Mouse (Mus musculus) Muller cell, postnatal 12 days (primary cell): ENCODE data around the gene Hoxb9.

Source experiments
- DNase-seq: peaks from one replicate; pipeline ENCODE4 v3.0.0-alpha.2; 2015; ENCODE audit errors: inconsistent ontology term

Hoxb9 gene

DNA sequence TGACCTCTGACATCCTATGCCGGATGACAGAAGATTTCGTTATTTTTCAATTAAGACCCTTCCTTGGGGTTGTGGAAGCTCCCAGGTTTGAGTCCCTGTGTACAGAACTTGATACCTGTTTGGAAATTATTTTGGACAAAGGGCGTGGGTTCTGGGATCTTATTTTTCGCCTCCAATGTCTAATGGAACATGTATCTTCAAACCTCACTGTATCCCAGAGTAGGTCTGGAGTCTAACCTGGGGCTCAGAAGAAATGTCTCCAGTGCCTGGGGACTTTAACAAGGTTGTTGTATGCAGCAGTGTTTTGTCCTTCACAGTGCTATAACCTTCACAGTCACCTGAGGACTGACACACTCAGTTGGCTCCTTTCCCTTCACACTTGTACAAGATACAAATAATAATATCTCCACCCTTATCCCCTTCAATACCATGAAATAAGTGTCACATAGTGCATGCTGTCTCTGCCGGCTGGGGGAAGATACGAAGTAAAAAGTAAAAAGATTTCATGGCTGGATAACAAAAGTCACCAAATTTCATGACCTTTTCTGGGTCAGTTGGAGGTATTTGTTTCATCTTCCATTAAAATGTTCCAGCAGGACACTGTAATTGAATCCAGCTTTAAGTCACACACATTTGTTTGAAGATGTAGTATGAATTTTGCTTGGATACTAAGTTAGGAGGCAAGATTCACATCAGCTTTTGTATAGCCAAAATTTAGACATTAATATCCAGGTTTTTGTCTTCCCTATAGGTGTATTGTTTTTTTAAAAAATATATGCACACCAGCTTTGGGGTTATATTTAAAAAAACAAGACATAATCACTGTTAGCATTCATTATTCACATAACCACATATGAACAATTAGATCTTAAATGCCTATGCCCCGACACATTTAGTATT is 4.0 kb upstream of the Hoxb9 start:
- DNase-seq: no peak

GRCm38 (mm10) chr11:96268031-96268745 is 3.1 kb upstream of the Hoxb9 start:
- no peak for DNase-seq

DNA sequence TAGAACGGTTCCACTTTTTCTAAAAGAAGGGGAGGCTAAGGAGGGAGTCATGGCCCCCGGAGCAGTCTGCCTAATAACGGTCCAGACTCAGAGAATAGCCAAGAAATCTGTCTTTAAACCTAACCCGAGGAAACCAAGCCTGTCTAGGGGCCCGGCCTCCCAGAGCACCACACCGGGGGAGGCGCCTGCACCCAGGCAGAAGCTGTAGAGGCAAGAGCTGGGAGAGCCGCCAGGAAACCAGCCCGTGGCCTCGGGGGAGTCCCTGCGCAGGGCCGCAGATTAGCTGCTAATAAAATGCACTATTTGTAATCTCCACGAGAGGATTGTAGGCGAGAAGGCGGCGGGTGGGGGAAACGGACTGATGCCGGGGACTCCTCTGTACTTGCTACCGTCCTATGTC is 1.4 kb upstream of the Hoxb9 start:
- no peak for DNase-seq

- DNase-seq: no peak
Measured at GRCm38 (mm10) chr11:96271541-96272011, 319 bp downstream of the Hoxb9 start.

DNA sequence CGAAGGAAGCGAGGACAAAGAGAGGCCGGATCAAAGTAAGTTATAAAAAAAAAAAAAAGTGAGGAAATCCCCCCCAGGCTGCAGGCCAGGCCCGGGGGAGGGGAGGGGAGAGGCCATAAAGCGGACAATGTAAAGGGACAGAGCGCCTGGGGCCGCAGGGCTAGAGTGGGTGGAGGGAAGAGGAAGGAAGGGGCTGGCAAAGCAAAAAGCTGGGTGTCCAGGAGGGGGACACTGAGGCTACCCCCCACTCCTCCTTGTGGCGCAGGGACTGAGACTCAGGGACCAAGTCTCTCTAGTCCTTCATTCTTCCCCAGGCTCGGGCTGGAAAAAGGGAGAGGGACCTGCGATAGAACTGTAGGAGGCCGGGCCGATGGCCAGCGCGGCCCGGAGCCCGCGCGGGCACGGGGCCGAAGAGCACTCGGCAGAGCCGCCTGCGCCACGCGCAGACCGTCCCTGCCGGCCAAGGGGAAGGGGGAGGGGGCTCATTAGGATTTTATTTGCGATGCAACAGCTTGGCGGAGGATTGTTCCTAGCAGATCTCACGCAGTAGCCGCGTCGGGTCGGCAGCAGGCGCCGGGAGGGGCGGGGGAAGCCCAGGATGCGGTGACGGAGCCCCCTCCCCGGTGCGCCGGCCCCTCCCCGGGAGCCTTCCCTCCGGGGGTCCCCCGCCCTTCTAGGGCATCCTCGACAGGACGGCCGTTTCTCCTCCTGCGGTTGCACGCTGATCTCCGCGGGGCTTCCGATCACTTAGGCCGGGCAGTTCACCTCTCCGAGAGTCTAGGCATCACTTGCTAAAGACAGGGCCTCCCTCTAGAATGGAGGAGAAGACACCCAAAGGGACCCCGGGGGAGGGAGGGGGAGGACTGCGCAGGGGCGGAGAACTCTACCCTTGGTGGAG is 1.0 kb downstream of the Hoxb9 start:
- no peak for DNase-seq

DNA sequence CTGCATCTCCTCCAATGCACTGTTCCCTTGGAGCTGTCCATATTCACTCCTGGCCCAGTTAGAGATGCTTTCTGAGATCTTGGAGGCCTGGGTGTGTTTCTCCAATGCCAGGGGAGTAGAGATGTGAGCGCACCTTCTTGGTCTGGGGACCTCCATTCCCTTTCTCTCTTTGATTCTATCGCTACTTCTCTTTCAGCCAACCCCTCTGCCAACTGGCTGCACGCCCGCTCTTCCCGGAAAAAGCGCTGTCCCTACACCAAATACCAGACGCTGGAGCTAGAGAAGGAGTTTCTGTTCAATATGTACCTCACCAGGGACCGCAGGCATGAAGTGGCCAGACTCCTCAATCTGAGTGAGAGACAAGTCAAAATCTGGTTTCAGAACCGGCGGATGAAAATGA is 3.2 kb downstream of the Hoxb9 start:
- DNase-seq: no peak

- no peak for DNase-seq
Measured at GRCm38 (mm10) chr11:96275896-96276295, 4.6 kb downstream of the Hoxb9 start.

- DNase-seq: no peak
Measured at GRCm38 (mm10) chr11:96277151-96278044, 6.1 kb downstream of the Hoxb9 start.

DNA sequence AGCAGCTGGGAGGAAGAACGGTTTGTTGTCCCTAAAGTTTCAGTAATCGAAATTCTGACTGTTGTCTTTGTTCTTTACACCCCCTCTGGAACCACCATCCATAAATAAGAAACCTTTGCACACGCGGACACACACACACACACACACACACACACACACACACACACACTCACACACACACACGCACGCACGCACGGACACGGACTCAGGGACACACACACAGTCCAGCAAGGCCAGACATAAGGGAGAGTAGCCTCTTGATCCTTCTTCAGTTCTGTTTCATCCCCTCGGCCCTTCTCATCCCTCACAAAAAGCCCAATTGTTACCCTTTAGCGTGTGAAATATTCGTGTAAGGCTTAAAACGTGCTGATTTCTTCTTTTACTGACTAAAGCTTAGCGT is 7.1 kb downstream of the Hoxb9 start:
- DNase-seq: no peak

DNA sequence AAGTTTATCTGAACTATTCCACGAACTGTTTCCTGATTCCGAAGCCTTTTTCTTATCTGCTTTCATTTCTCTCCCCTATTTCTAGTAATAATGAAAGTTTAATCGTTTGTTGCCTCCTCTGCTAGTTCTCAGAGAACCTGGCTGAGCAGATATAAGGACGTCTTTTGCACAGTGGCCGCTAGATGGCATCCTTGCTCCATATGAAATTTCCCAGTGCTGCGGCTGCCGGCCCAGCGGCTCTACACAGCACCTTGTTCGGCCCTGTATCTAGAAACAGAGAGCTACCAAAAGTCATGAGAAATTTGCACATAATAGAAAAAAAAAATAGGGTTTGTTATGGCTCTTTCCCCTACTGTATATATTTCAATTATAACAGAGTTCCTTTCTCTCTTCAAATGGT is 7.5 kb downstream of the Hoxb9 start:
- DNase-seq: peak; percentile 72

DNA sequence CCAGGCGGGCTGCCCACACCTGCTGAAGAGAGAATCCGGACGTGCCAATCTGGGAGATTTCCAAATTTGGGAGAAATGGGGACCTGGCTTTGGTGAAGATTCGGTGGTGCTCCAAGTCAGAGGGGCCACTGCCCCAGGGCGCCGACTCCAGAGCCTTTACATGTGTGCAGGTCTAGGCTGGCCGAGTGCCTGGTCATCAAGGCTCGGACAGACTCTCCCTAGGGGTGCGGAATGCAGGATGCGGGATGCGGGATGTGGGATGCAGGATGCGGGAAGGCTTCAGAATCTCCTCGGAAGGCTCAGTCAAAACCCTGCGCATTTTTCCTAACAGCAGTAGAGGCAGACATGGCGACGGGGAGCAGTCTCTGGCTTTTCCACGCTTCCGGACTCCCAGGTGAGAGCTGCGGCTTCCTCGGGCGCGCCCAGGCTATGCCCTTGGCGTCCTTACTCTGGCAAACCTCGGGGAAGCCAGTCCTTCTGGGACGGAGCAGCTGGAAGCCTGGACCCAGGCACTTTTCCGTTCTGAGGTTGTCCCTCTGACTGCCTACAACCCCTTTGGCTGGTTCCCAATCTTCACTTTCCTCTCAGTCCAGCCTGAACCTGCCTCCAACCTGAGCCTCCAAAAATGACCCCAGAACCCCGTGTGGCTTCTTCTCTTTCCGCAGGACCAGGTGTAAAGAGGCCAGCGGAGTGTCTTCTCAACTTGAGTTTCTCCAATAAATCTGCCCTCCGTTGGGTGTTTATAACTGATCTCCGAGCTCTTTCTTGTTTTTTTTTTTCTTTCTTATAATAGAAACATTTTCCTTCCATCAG is 8.4 kb downstream of the Hoxb9 start:
- no peak for DNase-seq

GRCm38 (mm10) chr11:96280399-96281378 is 9.4 kb downstream of the Hoxb9 start:
- no peak for DNase-seq

GRCm38 (mm10) chr11:96281396-96281795 is 10.1 kb downstream of the Hoxb9 start:
- no peak for DNase-seq

GRCm38 (mm10) chr11:96281855-96282570 is 10.8 kb downstream of the Hoxb9 start, which contains the start of gene Hoxb8:
TSS of gene Hoxb8 (plus strand) at chr11:96281905.
- no peak for DNase-seq

DNA sequence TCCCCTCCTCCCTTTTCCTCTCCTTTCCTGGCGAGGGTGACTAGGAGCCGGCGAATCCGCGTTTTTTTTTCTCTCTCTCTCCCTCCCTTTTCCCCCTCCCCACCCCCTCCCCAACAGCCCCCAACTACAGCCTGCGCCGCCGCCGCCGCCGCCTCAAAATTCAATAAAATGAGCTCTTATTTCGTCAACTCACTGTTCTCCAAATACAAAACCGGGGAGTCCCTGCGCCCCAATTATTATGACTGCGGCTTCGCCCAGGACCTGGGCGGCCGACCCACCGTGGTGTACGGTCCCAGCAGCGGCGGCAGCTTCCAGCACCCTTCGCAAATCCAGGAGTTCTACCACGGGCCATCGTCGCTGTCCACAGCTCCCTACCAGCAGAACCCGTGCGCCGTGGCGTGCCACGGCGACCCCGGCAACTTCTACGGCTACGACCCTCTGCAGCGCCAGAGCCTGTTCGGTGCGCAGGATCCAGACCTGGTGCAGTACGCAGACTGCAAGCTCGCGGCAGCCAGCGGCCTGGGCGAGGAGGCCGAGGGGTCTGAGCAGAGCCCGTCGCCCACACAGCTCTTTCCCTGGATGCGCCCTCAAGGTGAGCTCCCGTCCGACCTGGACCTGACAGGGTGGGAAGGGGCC is 11.7 kb downstream of the Hoxb9 start:
- DNase-seq: no peak

GRCm38 (mm10) chr11:96284041-96284749 is 12.9 kb downstream of the Hoxb9 start:
- DNase-seq: peak; percentile 36
